Mouse (Mus musculus) cerebellum, adult (tissue): ENCODE data around the gene Gm20850.
"Not testable (repeated sequence)": the region's sequence is repeated elsewhere in the genome, so short reads cannot be mapped to it uniquely, and the experiment has no call there.

Experiments
- ATAC-seq: cut with Nextera tagmentation; 2 replicates; pipeline ENCODE4 v1.9.2; 2017; ENCODE audit warnings: mild to moderate bottlenecking, moderate library complexity, mixed read lengths; ENCODE audit not compliant: insufficient number of reproducible peaks, low FRiP score, low TSS enrichment

The Gm20850 gene

GRCm38 (mm10) chrY:75715022-75715421 is at the start of gene Gm20850:
Gene Gm20850 (plus strand): TSS chrY:75715322.
- not testable (repeated sequence) for ATAC-seq
